Mouse (Mus musculus) hindbrain, embryonic 10.5 days (tissue): ENCODE results near the gene Eftud2. TPM values are rescaled to one million over a fixed set of nuclear protein-coding genes. Genes with fewer than 3 reads are reported as not detected.

ENCODE experiments used
- DNase-seq: peaks from one replicate; pipeline ENCODE4 v3.0.0-alpha.2; 2017; ENCODE audit warnings: low spot score
- H3K27ac ChIP-seq: fragments of 300-500 bp; sonication (generic); 2 replicates; pipeline ENCODE4 v1.5.1; 2016; ENCODE audit warnings: mild to moderate bottlenecking, moderate library complexity
- H3K27me3 ChIP-seq: fragments of 300-500 bp; sonication (generic); 2 replicates; pipeline ENCODE4 v1.6.1; 2016; ENCODE audit warnings: mild to moderate bottlenecking; ENCODE audit not compliant: poor library complexity, insufficient read depth, severe bottlenecking
- H3K36me3 ChIP-seq: fragments of 300-500 bp; sonication (generic); 2 replicates; pipeline ENCODE4 v1.6.1; 2016; ENCODE audit warnings: mild to moderate bottlenecking, moderate library complexity
- H3K4me1 ChIP-seq: fragments of 300-500 bp; sonication (generic); replicated peaks from 2 replicates; pipeline ENCODE4 v1.6.1; 2016; ENCODE audit warnings: mild to moderate bottlenecking
- H3K4me3 ChIP-seq: fragments of 300-500 bp; sonication (generic); 2 replicates; pipeline ENCODE4 v1.5.1; 2016; ENCODE audit warnings: mild to moderate bottlenecking, moderate library complexity
- H3K9me3 ChIP-seq: fragments of 300-500 bp; sonication (generic); 2 replicates; pipeline ENCODE4 v1.6.1; 2016; ENCODE audit warnings: mild to moderate bottlenecking, moderate library complexity
- WGBS: fragments of 180-500 bp; shearing (Covaris S2); methylation state at CpG from one replicate; pipeline ENCODE4 v1.1.7; 2016; 5-methylcytosine and 5-hydroxymethylcytosine counted together
- polyA plus RNA-seq: library from polyadenylated mRNA; unstranded; fragments of >200 nt; fragmentation: Nextera tagmentation; extraction: Ambion mirVana; gene quantifications from 2 replicates; pipeline ENCODE4 v1.2.1, GENCODE M21; 2016

Gene Eftud2
- polyA plus RNA-seq, 1 experiment from 2014 or later = 290 TPM

GRCm38 (mm10) chr11:102895779-102896178 lies 15.0 kb upstream of the Eftud2 start:
- H3K27me3 ChIP-seq = peaks cover 85% of the 10 kb centered on the region
- H3K9me3 ChIP-seq = no peaks in the 10 kb centered on the region
- no peak for DNase-seq
- H3K36me3 ChIP-seq = no peaks in the 10 kb centered on the region
- H3K4me1 ChIP-seq = peaks cover 29% of the 10 kb centered on the region
- 80% methylated on average over 9 of the region's 9 CpGs for WGBS
- H3K4me3 ChIP-seq = no peak overlapping the region
- no peak overlapping the region for H3K27ac ChIP-seq

- Histone ChIP-seq H3K27me3 (peaks cover 87% of the 10 kb centered on the region), H3K27ac (no peak overlapping the region), H3K4me3 (no peak overlapping the region), H3K9me3 (no peaks in the 10 kb centered on the region), H3K4me1 (peaks cover 27% of the 10 kb centered on the region), H3K36me3 (no peaks in the 10 kb centered on the region)
- DNase-seq = no peak
- WGBS = 88% methylated on average over 4 of the region's 4 CpGs
Measured at GRCm38 (mm10) chr11:102894716-102895115, 13.9 kb upstream of the Eftud2 start.

GRCm38 (mm10) chr11:102893015-102893651 lies 12.3 kb upstream of the Eftud2 start:
- Histone ChIP-seq H3K4me3 (peak overlapping the region; percentile 46), H3K27me3 (peaks cover 80% of the 10 kb centered on the region), H3K36me3 (no peaks in the 10 kb centered on the region), H3K4me1 (peaks cover 22% of the 10 kb centered on the region), H3K9me3 (no peaks in the 10 kb centered on the region), H3K27ac (peak overlapping the region; percentile 70)
- peak; percentile 72 for DNase-seq
- WGBS = 3% methylated on average over 43 of the region's 43 CpGs

- 74% methylated on average over 5 of the region's 5 CpGs for WGBS
- Histone ChIP-seq H3K9me3 (no peaks in the 10 kb centered on the region), H3K27ac (no peak overlapping the region), H3K36me3 (no peaks in the 10 kb centered on the region), H3K4me3 (no peak overlapping the region), H3K4me1 (peaks cover 9% of the 10 kb centered on the region), H3K27me3 (peaks cover 57% of the 10 kb centered on the region)
- no peak for DNase-seq
Measured at GRCm38 (mm10) chr11:102890096-102890495, 9.3 kb upstream of the Eftud2 start.

GRCm38 (mm10) chr11:102888135-102888534 lies 7.3 kb upstream of the Eftud2 start:
- Histone ChIP-seq H3K27me3 (peaks cover 44% of the 10 kb centered on the region), H3K36me3 (no peaks in the 10 kb centered on the region), H3K4me1 (peaks cover 4% of the 10 kb centered on the region), H3K27ac (no peak overlapping the region), H3K4me3 (no peak overlapping the region), H3K9me3 (no peaks in the 10 kb centered on the region)
- DNase-seq = no peak
- WGBS = 73% methylated on average over 3 of the region's 3 CpGs

GRCm38 (mm10) chr11:102887433-102887832 lies 6.6 kb upstream of the Eftud2 start:
- DNase-seq = no peak
- whole genome bisulfite sequencing = 80% methylated on average over 5 of the region's 5 CpGs
- Histone ChIP-seq H3K36me3 (no peaks in the 10 kb centered on the region), H3K27me3 (peaks cover 37% of the 10 kb centered on the region), H3K27ac (no peak overlapping the region), H3K4me1 (no peaks in the 10 kb centered on the region), H3K4me3 (no peak overlapping the region), H3K9me3 (no peaks in the 10 kb centered on the region)

GRCm38 (mm10) chr11:102884616-102885219 lies 3.9 kb upstream of the Eftud2 start, which contains the start of gene Fam187a:
Gene Fam187a (plus strand): TSS chr11:102885169.
- H3K36me3 ChIP-seq = no peaks in the 10 kb centered on the region
- peaks cover 12% of the 10 kb centered on the region for H3K4me1 ChIP-seq
- H3K27me3 ChIP-seq = peaks cover 18% of the 10 kb centered on the region
- H3K27ac ChIP-seq = no peak within 1 kb of the TSS
- H3K9me3 ChIP-seq = no peaks in the 10 kb centered on the region
- no peak for DNase-seq
- 66% methylated on average over 10 of the region's 10 CpGs for WGBS
- no peak within 1 kb of the TSS for H3K4me3 ChIP-seq

GRCm38 (mm10) chr11:102881314-102882198 lies 771 bp upstream of the Eftud2 start:
- Histone ChIP-seq H3K4me1 (peaks cover 21% of the 10 kb centered on the region), H3K27ac (peak overlapping the region; percentile 98), H3K4me3 (peak overlapping the region; percentile 83), H3K27me3 (peaks cover 13% of the 10 kb centered on the region), H3K36me3 (peaks cover 17% of the 10 kb centered on the region), H3K9me3 (no peaks in the 10 kb centered on the region)
- 18% methylated on average over 13 of the region's 13 CpGs for WGBS
- peak; percentile 13 for DNase-seq

GRCm38 (mm10) chr11:102879558-102879957 lies 1.2 kb downstream of the Eftud2 start:
- no peak overlapping the region for H3K27ac ChIP-seq

GRCm38 (mm10) chr11:102874801-102875334 lies 5.9 kb downstream of the Eftud2 start:
- no peaks in the 10 kb centered on the region for H3K27me3 ChIP-seq
- peaks cover 11% of the 10 kb centered on the region for H3K4me1 ChIP-seq
- peaks cover 73% of the 10 kb centered on the region for H3K36me3 ChIP-seq
- H3K4me3 ChIP-seq = no peak overlapping the region
- no peaks in the 10 kb centered on the region for H3K9me3 ChIP-seq
- 93% methylated on average over 7 of the region's 7 CpGs for WGBS
- H3K27ac ChIP-seq = no peak overlapping the region
- no peak for DNase-seq

More at GRCm38 (mm10) chr11:102879558-102879957, 1.2 kb downstream of the Eftud2 start:
- Histone ChIP-seq H3K4me1 (peaks cover 21% of the 10 kb centered on the region), H3K9me3 (no peaks in the 10 kb centered on the region), H3K36me3 (peaks cover 37% of the 10 kb centered on the region), H3K27me3 (peaks cover 6% of the 10 kb centered on the region), H3K4me3 (peak overlapping the region; percentile 83)
- no peak for DNase-seq
- 67% methylated on average over 2 of the region's 2 CpGs for WGBS

GRCm38 (mm10) chr11:102864272-102864671 lies 16.5 kb downstream of the Eftud2 start:
- 54% methylated on average over 4 of the region's 4 CpGs for WGBS
- H3K4me3 ChIP-seq = no peak overlapping the region
- peaks cover 99% of the 10 kb centered on the region for H3K36me3 ChIP-seq
- no peaks in the 10 kb centered on the region for H3K27me3 ChIP-seq
- H3K4me1 ChIP-seq = no peaks in the 10 kb centered on the region
- H3K27ac ChIP-seq = no peak overlapping the region
- no peaks in the 10 kb centered on the region for H3K9me3 ChIP-seq
- DNase-seq = peak; percentile 67

- no peak for DNase-seq
- peaks cover 99% of the 10 kb centered on the region for H3K36me3 ChIP-seq
- no peaks in the 10 kb centered on the region for H3K27me3 ChIP-seq
Measured at GRCm38 (mm10) chr11:102859933-102860332, 20.9 kb downstream of the Eftud2 start.

More at GRCm38 (mm10) chr11:102859933-102860332, 20.9 kb downstream of the Eftud2 start:
- Histone ChIP-seq H3K4me1 (no peaks in the 10 kb centered on the region), H3K27ac (no peak overlapping the region), H3K4me3 (no peak overlapping the region), H3K9me3 (no peaks in the 10 kb centered on the region)
- WGBS = 94% methylated on average over 8 of the region's 8 CpGs
